Mouse (Mus musculus): ENCODE results near the gene Epb41l4b. TPM values are rescaled to one million over a fixed set of nuclear protein-coding genes. Genes with fewer than 3 reads are reported as not detected.
A peak's percentile ranks its signal among the peaks of the same experiment; 100 is the strongest.

Epb41l4b gene
- total RNA-seq, 2 experiments from 2014 or later: 24.9 to 29.8 TPM

DNA sequence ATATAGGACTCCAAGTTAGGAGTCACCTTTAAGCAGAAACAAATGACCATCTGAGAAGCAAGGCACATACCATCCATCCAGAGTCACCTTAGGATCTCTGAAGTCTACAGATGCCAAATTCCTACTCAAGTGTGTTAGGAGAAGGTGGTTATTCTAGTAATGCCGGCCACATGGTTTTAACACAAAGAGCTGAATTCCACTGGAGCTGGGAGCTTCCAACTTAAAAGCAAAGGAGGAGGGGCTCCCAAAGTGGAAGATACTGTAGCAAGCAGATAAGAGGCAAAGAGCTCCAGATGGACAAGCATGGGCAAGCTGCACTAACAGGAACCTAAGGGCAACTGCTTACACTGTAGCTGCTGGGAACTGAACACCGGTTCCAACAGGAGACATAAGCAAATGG is 76.3 kb downstream of the Epb41l4b start:
- DNase-seq (ENCODE audit: low spot score in 2 of 2): no peak

DNA sequence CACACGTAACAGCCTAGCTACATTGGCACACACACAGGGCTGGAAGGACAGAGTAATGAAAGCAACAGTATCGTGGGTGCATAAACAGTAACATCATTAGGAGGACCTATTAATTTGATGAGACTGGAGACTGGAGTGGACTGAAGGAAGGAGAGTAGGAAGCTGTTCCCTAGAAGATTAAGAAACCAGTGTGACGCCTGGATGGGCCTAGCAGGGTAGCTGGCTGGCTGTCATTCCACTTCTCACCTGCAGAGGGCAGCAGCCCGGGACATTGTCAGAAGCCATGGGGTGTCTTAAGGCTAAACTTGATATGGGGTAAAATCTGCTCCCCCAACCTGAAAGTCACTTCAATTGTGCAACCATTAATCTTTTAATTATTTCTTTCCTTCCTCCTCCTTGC is 78.0 kb downstream of the Epb41l4b start:
- peak; percentile 65 to 91 for DNase-seq (ENCODE audit: low spot score in 2 of 2)

DNA sequence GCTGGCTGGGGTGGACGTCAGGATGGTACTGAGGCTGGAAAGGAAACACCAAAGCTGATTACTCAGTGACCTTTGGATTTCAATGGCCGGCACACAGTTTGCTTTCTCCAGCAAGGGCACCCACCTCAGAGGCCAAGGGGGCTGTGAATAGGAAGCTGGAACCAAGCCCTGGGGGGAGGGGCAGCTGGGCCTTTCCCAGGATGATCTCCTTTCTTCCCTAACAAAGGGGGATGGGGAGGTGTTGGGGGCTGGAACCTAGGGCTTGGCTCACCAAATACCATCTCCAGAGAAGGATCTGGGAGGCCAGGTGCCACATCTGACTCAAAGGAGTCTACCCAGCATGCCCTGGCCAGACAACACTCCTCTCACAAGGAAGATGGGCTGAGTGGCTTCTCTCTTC is 78.4 kb downstream of the Epb41l4b start:
- DNase-seq (ENCODE audit: low spot score in 2 of 2): no peak

DNA sequence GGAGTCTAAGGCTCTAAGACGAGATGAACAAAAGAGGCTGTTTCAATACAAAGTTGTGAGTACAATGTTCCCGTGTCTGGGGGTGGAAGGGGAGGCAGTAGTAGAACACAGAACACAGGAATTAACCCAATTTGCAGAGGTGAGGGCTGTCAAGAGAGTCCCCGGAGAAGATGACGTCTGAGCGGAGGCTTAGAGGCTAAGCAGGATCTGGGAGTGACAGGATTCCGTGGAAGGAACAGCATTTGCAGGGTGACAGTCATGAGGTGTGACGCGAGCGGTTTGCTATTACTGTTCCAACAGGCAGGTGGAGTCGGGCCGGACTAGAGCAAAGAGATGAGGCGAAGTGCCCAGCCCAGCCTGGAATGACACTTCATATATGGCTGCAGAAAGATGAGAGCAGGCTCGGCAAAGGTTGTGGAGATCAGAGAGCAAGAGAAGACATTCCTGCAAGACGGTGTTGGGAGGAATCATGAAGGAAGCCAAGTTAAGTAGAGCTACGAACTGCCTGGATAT is 82.9 kb downstream of the Epb41l4b start:
- no peak for DNase-seq (ENCODE audit: low spot score in 2 of 2)

DNA sequence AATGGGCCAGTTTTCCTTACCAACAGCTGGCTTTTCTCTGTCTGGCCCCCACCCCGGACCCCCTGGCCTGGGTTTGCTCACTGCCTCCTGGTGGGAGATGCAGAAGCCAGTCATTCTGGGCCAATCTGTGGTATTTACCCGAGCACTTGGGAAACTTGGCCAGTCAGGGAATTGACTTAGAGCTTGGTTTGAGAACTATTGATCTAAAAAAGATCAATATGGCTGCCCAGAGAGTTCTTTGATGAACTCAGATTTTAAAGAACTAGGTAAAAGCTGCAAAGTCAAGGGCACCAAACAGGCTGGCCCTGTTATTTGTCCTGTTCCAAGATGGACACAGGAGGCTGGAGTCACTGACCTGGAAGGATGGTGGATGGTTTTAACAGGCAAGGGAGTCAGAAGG is 84.6 kb downstream of the Epb41l4b start:
- no peak for DNase-seq (ENCODE audit: low spot score in 2 of 2)

DNA sequence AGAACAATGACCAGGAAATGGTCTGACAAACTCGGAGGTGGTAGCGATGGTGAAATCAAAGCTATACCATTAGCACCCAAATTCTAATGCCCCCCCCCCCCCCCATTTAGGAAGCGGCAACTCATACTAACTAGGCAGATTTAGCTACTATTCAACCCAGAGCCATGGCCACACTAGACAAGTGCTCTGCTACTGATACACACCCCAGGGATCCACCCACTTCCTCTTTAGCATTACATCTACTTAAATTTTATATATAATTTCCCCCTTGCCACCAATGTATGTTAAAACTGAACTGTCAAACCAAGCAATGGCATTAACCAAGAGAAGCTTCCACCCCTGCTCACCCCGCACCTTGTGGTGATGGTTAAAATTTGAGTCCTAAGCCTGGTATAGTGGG is 85.6 kb downstream of the Epb41l4b start:
- DNase-seq (ENCODE audit: low spot score in 2 of 2): no peak

DNA sequence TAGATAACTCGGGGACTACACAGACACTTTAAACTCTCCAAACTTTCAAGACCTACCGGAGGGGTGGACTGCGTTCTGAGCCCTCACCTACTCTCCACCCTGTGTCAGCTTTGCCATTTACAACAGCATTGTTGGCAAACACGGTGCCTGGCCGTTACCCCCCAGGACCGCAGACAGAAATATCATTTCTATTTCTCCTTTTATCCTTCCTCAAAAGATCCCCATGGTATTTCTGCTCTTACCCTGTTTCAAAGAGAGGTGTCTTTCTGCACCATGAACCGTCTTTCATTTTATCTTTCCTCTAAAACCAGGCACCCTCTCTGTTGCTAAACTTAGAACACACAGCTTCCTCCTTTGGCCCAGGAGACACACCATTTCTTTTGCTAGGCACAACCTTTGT is 87.6 kb downstream of the Epb41l4b start:
- DNase-seq (ENCODE audit: low spot score in 2 of 2): no peak

DNA sequence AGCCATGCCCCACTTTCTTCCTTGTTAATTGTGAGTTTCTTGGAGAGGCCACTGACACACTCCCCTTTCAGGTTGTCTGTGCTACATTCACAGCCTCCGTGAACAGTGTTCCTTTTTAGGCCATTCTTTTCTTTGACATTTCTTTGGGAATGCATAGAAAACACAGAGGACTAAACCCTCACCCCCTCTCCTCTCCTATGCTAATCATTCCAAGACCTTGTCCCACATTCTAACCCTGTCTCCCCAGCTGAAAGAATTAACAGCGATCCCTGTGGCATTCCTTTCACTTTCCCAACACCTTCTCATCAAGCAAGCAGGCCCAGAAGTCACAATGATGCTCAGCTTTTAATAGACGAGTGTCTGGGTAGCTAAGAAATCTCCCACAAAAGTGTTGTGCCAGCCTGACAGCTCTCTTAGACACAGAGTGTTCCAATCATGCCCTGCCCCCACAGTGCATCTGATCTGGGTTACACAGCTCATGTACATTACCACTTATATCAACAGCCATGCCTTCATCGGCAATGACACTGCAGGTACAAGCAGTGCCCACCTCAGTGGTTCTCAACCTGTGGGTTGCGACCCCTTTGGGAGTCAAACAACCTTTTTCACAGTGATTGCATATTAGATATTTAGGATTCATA is 93.8 kb downstream of the Epb41l4b start:
- peak in 1 of 2 experiments; percentile 33 for DNase-seq (ENCODE audit: low spot score in 2 of 2)

DNA sequence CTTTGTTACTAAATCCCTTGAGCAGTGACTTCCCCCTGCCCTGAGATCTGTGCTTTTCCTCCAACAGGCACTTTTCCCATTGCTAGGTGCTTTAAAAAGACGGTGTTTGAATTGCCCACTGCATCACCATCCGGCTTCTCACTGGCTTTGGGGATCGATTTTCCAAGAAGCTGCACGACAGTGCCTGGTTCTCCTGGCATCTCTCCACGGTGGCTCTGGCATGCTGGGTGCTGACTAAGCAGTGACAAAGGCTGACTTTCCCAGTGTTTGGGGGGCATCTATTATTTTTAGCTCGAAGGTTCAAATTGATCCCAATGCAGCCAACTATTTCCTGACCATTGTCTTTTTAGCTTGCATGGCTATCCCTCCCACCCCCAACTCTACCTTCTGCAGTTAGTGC is 94.7 kb downstream of the Epb41l4b start:
- DNase-seq (ENCODE audit: low spot score in 2 of 2): peak in 1 of 2 experiments; percentile 49

DNA sequence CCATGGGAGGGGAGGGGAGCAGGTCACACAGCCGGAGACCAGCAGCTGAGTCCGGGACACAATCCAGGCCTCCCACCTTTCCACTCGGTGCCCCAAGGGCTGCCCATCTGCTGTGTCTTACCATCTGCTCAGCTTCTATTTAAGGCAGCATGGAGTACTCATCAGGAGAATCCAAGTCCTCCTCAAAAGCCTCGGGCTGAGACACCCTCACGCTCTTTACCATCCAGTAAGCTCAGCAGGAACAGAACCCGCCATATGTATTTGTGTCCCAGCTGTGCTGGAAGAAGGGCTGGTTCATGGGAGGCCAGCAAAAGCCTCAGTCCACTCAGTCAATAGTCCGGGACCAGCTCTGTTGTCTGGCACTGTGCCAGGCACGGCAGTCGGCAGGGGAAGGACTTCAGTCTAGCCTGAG is 97.1 kb downstream of the Epb41l4b start:
- DNase-seq (ENCODE audit: low spot score in 2 of 2): peak; percentile 26 to 57

DNA sequence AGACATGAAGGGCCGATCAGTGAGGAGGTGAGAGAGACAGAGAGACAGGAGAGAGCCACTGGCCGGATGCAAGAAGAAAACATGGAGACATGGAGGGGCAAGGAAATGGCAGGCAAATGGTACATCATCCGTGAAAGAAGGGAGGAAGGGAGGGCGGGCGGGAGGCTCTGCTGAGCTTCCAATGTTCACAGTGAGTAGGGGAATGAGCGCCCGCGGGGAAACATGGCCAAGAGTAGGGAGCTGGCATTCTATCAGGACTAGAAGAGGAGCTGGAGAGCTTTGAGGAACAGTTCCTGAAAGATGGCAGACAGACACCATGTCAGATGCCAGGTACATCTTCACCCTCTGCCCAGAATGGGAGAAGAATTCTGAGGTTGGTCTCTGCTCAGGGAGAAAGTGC is 99.6 kb downstream of the Epb41l4b start:
- no peak for DNase-seq (ENCODE audit: low spot score in 2 of 2)

DNA sequence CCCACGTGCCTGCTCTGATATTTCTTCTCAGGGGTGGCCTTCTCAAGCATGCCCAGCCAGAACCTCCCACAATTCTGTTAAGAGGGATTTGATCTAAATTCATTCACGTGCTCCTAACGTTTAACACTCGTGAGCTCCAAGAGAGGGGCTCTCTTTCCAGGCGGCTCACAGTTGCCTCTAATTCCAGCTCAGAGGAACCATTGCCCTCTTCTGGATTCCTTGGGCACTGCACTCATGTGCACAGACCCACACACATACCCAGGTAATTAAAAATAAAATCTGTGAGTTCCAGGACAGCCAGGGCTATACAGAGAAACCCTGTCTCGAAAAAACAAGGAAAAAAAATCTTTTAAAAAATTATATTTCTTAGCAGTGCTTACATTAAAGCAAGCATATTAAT is 101.6 kb downstream of the Epb41l4b start:
- DNase-seq (ENCODE audit: low spot score in 2 of 2): no peak

DNA sequence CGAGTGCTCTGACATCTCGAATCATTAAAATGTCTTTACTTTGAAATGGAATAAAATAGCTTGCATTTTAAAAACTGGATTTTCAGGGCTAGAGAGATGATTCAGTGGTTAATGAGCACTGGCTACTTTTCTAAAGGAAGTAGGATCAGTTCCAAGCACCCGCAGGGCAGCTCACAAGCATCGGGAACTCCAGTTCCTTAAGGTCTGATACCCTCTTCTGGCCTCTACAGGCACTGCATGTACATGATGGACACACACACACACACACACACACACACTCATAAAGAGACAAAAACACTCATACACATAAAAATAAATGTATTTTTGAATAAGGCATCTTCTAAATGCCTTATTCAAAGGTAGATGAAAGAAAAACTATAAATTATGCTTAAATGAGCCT is 102.0 kb downstream of the Epb41l4b start:
- DNase-seq (ENCODE audit: low spot score in 2 of 2): no peak

DNA sequence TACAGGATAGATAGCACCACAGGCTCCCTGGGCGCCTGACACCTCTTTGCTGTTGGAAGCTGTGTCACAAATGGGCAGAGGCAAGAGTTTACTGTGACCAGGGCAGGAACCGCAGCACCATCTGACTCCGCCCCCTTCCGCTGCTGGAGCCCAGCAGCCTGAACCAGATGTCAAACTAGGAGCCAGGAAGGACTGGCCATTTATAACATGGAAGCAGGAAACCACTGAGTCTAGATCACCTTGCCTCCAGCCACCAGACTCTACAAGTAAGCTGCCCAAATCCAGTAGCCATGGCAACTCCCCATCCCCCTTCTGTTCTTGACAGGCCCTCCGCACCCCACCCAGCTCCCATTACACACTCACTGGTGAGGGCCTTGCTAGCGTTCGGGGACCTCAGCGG is 102.8 kb downstream of the Epb41l4b start:
- no peak for DNase-seq (ENCODE audit: low spot score in 2 of 2)

DNA sequence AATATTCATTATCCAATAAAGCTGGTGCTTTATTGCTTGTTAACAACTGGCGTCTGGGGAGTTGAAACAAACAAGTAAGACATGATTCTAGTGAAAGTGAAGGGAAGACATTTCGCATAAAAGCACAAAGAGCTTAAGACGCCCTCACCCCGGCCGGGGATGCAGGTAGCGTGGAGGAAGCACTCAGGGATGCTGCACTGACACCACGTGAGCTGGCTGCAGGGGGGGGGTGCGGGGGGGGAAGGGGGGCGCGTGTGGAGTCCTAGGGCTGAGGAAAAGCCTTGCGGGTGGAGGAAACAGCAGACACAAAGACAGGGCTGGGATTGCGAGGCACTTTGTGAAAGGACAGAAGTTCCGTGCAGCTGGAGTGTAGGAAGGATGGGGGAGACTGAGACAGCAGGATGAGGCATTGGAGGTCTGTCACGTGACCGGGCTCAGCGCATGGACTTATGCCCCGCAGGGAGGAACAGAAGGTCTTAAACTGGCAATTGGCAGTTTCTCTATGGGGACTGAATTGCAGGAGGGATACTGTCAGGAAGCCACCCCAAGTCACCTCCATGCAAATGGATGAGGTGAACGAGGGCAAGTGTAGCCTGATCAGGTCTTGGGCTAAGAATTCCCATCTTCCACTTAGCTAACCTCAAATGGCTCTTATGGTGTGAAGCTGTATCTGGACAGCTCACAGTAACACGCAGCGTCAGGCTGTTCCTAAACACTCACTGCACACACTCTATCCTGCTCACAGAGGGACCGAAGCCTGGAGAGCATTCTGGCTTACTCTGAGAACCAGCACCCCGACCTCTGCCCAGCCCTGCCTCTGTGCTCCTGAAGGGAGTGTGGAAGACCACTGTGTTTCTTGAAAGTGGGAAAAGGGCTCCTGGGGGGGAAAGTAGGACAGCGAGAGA is 103.9 kb downstream of the Epb41l4b start:
- peak; percentile 26 to 48 for DNase-seq (ENCODE audit: low spot score in 2 of 2)

DNA sequence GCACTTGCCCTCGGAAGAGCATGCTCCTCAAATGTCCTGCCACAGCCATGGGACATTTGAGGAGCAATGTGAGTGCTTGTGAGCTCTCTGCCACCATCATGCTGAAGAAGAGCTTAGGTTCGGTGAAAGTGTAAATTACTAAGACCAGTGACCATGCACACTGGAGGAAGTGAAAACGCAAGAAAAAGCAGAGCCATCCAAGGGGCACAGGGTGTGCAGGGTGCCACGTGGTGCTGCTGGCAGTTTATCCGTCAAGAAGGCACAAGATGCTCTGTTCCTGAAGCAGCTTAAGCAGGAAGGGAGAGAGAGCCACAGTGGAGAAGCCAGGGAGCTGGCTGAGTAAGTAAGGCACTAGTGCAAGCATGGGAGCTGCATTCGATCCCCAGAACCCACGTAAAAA is 105.7 kb downstream of the Epb41l4b start:
- peak in 1 of 2 experiments; percentile 30 for DNase-seq (ENCODE audit: low spot score in 2 of 2)

DNA sequence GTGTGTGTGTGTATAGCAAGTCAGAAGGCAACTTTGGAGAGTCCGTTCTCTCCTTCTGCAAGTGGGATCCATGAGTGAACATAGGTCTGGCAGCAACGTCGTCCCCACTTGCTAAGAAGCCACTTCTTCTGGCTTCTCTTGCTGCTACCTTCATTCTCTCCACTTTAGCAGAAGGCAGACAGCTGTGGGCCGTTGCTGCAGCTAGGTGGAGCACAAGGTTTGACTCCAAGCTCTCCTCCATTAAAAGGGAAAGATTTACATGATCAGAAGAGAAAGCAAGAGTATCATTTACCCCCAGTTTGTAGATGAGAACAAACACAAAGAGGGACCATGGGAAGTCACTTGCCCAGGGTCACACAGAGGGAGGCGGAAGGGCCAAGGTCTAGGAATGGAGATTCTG is 109.1 kb downstream of the Epb41l4b start:
- no peak for DNase-seq (ENCODE audit: low spot score in 2 of 2)

DNA sequence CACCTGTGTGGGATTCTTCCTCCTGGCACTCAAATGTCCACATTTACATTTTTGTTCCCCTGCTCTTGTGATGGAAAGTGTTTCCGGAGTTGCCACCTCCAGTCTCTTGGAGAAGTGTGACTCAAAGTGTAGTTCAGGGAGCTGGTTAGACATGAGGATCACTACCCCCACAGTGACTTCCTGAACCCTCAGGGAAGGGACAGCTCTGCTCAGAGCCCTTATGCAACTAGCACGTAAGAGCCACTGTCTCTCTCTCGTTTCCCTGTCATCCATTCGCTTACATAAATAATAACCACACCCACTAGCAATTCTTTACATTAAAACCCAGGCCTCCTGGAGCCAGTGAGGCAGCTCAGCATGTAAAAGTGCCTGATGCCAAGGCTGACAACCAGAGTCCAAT is 111.8 kb downstream of the Epb41l4b start:
- DNase-seq (ENCODE audit: low spot score in 2 of 2): no peak

DNA sequence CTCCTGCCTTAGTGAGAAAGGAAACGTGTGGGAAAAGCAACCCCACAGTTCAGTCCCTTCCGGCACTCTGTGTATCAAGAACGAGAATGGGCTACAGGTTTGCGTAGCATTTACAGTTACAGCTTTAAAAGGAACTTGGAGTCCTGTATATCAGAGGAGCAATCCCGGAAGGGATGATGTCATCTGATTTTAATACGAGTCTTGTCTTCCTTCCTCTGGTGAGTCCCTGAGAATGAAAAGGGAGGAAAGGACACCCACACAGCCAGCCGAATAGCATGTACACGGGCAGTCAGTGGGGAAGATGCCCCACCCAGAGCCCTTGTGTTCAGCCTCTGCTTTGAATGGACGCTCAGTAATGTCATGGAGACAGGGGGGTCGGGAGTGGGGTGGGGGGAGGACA is 115.3 kb downstream of the Epb41l4b start:
- DNase-seq (ENCODE audit: low spot score in 2 of 2): no peak

DNA sequence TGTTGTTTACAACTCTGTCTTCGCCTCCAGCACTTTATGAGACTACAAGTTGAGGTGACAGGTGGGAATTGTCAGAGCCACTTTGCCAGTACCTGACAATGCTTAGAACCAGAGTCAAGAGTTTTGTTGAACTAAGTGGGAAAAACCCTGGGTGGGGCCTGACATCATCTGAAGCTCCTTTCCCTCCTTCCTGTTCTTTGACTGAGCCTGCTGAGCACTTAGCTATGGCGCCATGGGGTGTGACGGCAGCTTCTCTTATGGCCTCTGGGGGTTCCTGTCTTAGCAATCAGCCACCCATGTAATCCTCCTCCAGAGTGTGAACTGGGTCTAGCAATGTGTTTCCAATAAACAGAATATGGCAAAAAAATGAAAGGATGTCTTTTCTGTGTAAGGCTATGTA is 119.7 kb downstream of the Epb41l4b start:
- no peak for DNase-seq (ENCODE audit: low spot score in 2 of 2)

DNA sequence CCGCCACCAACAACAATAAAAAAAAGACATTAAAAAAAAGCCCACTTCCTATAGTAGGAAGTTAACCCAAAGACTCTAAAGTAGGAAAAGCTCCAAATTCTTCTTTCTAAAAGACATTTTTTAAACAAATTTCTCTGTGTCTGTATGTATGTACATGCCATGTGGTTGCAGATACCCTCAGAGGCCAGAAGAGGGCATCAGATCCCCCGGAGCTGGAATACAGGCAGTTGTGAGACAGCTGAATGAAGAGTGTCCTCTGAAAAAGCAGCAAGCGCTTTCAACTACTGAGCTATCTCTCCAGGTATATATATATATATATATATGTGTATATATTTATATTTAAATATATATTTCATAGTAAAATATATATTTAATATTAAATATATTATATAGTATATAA is 121.9 kb downstream of the Epb41l4b start:
- no peak for DNase-seq (ENCODE audit: low spot score in 2 of 2)

DNA sequence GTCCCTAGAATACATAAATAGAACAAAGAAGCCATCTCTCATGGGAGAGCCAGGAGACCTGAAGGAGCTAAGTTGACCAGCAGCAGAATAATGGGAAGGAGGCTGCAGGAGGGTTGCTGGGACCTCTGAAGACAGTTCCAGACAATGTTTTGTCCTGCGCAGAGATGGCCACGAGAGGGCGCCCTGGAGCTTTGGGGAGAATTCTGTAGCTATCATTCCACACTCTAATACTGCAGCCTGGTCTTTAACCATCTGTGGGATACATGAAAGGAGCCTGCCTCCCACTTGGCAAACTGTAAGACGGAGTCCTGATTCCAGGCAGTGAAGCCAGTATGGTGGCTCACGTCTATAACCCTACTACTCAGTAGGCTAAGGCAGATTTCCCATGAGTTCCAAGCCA is 126.0 kb downstream of the Epb41l4b start:
- DNase-seq (ENCODE audit: low spot score in 2 of 2): peak; percentile 59 to 78

Measured in layer of hippocampus, adult 18-20 months (tissue).